Mouse (Mus musculus) liver, embryonic 14.5 days (tissue): Measurements from ENCODE around the gene Ccdc138.

Experiments used
- CTCF ChIP-seq: IDR thresholded peaks from 2 replicates; pipeline ENCODE4 v1.5.1; 2016; ENCODE audit warnings: antibody characterized with exemption, low read depth, control low read depth
- EP300 ChIP-seq: IDR thresholded peaks from 2 replicates; pipeline ENCODE4 v1.6.1; 2016; ENCODE audit warnings: antibody characterized with exemption, low read depth

DNA sequence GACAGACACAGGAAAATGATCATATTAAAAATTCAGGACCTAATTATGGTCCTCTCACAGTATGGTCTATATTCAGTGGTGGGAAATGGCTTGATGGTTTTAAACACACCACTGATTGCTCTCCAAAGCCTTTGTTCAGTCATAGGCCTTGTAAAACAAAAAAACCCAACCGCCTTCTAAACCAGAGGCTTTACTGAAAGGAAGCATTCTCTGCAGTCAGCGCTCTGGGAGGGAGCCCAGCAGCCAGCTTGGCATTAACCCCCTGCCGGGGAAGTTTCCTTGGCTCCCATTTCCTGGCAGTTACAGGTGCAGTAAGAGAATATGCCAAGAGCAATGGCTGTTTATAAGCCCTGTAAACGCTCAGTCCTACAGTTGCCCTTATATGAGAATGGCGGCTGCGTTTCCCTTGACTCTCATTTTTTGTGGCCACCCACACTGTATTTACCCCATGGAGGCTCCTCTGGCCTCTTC is 103.7 kb downstream of the Ccdc138 start:
- no peak for TF ChIP-seq CTCF
- TF ChIP-seq EP300, result no peak
